Mouse (Mus musculus): ENCODE data around the gene Uckl1. TPM values are rescaled to one million over a fixed set of nuclear protein-coding genes. Genes with fewer than 3 reads are reported as not detected.

Gene Uckl1
- 195 TPM for polyA plus RNA-seq (2017; shearing (Covaris generic))

DNA sequence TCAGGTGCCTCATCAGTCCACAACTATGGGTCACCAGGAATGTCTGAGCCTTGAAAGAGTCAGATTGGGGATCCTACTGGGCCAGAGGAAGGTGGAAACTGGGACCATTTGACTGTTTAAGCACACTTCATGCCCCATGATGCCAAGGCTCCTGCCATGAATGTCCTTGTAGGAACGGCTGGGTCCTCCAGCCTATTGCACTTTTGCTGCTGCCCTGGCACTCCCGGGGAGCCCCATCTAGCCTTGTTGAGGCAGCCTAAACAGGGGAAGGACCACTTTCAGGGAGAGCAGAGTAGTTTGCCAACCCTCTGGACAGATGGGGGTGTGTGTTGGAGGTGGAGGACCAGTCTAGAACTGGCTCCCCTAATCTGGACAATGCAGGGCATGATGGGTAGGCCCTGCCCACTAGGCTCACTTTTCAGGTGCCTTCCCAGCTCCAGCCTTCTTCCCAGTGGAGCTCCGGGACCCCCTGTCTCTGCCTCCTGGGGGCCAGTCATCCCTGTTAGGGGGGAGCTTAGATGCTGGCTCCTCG lies at the start of gene Uckl1:
Uckl1 (minus strand) TSS at position 482 of the 532 bp plus-strand sequence.

GRCm38 (mm10) chr2:181598454-181599351 lies 14.0 kb upstream of the Uckl1 start, which contains the start of gene Samd10:
Samd10 (minus strand) TSS chr2:181599212.

GRCm38 (mm10) chr2:181592231-181593041 lies 7.7 kb upstream of the Uckl1 start, which contains the start of gene Zfp512b:
Zfp512b (minus strand) TSS chr2:181592803.

DNA sequence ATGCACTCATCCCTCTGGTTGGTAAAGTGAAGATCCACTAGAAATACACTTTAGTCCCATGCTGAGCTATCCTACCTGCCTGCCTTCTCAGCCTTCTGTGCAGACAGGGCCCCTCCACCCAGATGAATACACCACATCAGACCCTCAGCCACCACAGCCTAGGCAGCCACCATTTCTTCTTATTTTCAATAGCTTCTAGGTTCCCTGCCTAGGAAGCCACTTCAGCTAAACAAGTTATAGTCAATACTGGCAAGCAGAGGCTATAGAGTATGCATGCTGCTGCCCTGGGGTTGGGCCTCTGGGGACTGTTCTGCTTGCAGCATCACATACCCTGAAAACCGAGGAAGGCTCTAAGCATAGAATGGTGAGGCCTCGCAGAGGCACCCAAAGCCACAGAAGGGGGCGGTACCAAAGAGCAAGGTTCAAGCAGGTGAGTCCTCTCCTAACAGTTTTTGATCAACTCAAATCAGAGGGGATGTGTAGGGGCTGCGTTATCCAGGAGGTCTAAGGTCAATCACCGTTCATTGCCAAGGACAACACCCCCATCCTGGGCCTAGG lies 6.9 kb upstream of the Uckl1 start, which contains the start of gene Prpf6:
Prpf6 (plus strand) TSS at position 341 of the 558 bp plus-strand sequence.

GRCm38 (mm10) chr2:181520118-181520935 lies 64.4 kb downstream of the Uckl1 start, which contains the start of gene Dnajc5:
Dnajc5 (plus strand) TSS chr2:181520485.

Other genes with a start within 250 kb of the Uckl1 start
- gene Zgpat, start 220.0 kb downstream of the Uckl1 start, polyA plus RNA-seq (2017; shearing (Covaris generic)): 101 TPM
- gene Arfrp1, start 219.5 kb downstream of the Uckl1 start, polyA plus RNA-seq (2017; shearing (Covaris generic)): 146 TPM
- 355 TPM for gene Lime1, start 204.8 kb downstream of the Uckl1 start, polyA plus RNA-seq (2017; shearing (Covaris generic))
- 1.6 TPM for gene Zbtb46, start 125.5 kb downstream of the Uckl1 start, polyA plus RNA-seq (2017; shearing (Covaris generic))
- gene Abhd16b, start 91.7 kb downstream of the Uckl1 start, polyA plus RNA-seq (2017; shearing (Covaris generic)): not detected
- 98.8 TPM for gene Tpd52l2, start 87.8 kb downstream of the Uckl1 start, polyA plus RNA-seq (2017; shearing (Covaris generic))
- gene Dnajc5, start 64.4 kb downstream of the Uckl1 start, polyA plus RNA-seq (2017; shearing (Covaris generic)): 112 TPM
- 101 TPM for gene Prpf6, start 7.0 kb upstream of the Uckl1 start, polyA plus RNA-seq (2017; shearing (Covaris generic))
- 15.3 TPM for gene Zfp512b, start 7.9 kb upstream of the Uckl1 start, polyA plus RNA-seq (2017; shearing (Covaris generic))
- gene Samd10, start 14.3 kb upstream of the Uckl1 start, polyA plus RNA-seq (2017; shearing (Covaris generic)): 7.0 TPM
- not detected for gene Gm29797, start 72.1 kb upstream of the Uckl1 start, polyA plus RNA-seq (2017; shearing (Covaris generic))
- not detected for gene Sox18, start 86.7 kb upstream of the Uckl1 start, polyA plus RNA-seq (2017; shearing (Covaris generic))
- gene Tcea2, start 95.4 kb upstream of the Uckl1 start, polyA plus RNA-seq (2017; shearing (Covaris generic)): 15.2 TPM
- 234 TPM for gene Rgs19, start 109.1 kb upstream of the Uckl1 start, polyA plus RNA-seq (2017; shearing (Covaris generic))
- gene Lkaaear1, start 113.5 kb upstream of the Uckl1 start, polyA plus RNA-seq (2017; shearing (Covaris generic)): not detected
- not detected for gene Oprl1, start 130.1 kb upstream of the Uckl1 start, polyA plus RNA-seq (2017; shearing (Covaris generic))
- not detected for gene Myt1, start 178.4 kb upstream of the Uckl1 start, polyA plus RNA-seq (2017; shearing (Covaris generic))